Mouse (Mus musculus) gastrocnemius, adult 2 months (tissue): ENCODE measurements at regions not wholly inside any gene's neighbourhood (a gene's known extent, or its start where the extent isn't known, plus 50 kb on each side); places are given as distances from the start of the nearest gene placed in this dataset.
A peak's percentile ranks its signal among the peaks of the same experiment; 100 is the strongest.

Source experiments
- DNase-seq: peaks from one replicate; pipeline ENCODE4 v3.0.0; 2022
- H3K27ac ChIP-seq: fragments of 200-600 bp; 2 replicates; pipeline ENCODE4 v1.8.1; 2022; ENCODE audit warnings: mild to moderate bottlenecking
- H3K4me3 ChIP-seq: fragments of 200-600 bp; 2 replicates; pipeline ENCODE4 v1.8.1; 2022; ENCODE audit warnings: mild to moderate bottlenecking, moderate library complexity
- CTCF ChIP-seq: fragments of 200-600 bp; IDR thresholded peaks from 2 replicates; pipeline ENCODE4 v1.8.1; 2022; ENCODE audit warnings: antibody characterized with exemption, mild to moderate bottlenecking, moderate library complexity
- intact Hi-C: fragments of 180-260 bp; cut with DNase I; formaldehyde crosslinking; loops from one replicate; pipeline ENCODE4 v1.15.1; 2025

DNA sequence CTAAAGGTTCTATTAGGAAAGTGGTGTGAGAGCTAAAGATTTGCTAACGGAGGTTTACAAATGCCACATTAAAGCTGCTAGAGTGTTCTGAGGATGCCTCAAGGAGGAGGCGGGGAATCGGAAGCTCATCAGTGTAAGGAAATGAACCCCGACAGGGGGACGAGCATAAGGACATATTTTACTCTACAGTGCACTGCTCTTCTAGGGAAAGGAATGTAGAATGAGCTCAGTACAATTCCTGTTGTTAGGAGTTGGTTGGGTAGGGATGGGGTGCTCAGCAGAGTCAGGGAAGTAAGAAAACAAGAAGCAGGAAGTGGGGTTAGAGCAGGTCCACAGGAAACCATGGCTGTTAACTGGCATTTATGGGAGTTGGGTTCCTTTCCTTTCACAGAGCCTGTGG, 54.6 kb downstream of the Mex3b start:
- intact Hi-C loops = no loop called here
- no peak for TF ChIP-seq CTCF
- Histone ChIP-seq H3K4me3 (no peak overlapping the region), H3K27ac (no peak overlapping the region)
- DNase-seq = no peak

DNA sequence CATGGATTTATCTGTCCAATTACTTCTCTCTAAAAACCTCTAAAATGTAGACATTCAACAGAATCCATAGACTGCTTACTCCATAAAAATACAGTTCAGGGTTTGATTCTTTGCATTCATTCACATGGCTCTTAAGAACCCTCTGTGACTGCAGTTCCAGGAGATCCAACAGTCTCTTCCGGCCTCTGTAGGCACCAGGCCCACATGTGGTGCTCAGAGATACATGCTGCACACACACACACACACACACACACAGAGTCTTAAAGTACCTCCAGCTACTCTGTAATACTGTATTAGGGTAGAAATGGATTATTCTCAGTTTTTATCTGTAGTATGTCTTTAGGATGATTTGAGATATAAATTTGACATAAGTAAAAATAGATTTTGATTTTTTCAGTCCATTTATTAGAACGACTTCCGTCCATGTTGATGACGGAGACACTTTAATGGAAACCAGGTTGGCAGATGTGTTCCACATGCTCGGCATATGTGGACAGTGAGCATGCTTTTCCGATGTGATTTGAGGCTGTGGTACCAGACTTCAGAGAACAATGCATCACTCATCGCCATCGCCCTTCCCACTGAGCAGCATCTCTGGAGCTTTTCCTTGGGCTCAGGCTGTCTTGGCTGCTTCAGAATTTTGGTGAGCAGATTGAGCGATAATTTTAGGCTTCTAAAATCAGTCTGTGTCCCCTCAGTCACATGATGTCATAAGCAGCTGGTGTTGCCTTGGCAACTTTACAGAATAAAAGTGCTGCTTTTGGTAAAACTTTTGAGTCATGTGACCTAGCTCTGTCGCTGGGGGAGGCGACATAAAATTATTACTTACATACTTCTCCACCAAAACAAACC, 56.3 kb downstream of the Mex3b start:
- peak; percentile 19 for DNase-seq
- no peak for TF ChIP-seq CTCF
- no peak overlapping the region; the same call in 1 of the 2 replicates for H3K27ac ChIP-seq
- H3K4me3 ChIP-seq = no peak overlapping the region
- intact Hi-C loops = no loop called here

DNA sequence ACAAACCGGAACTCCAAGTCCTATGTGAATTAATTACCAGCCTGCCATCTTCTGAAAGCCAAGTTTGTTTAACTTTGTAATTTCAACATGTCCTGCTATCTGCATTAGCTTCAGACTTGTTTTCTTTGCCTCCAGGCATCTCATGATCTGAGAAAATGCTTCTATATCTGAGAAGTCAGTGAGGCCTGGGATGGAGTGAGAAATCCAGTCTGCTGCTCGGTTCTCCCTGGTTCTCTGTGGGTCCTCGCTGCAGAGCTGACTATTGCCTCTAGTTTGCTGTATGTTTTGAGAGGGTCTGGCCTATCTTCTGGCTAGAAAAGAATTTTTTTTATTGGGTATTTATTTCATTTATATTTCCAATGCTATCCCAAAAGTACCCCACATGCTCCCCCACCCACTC, 57.0 kb downstream of the Mex3b start:
- Histone ChIP-seq H3K4me3 (no peak overlapping the region), H3K27ac (no peak overlapping the region; the same call in 1 of the 2 replicates)
- DNase-seq = no peak
- TF ChIP-seq CTCF = no peak
- intact Hi-C loops = no loop called here

DNA sequence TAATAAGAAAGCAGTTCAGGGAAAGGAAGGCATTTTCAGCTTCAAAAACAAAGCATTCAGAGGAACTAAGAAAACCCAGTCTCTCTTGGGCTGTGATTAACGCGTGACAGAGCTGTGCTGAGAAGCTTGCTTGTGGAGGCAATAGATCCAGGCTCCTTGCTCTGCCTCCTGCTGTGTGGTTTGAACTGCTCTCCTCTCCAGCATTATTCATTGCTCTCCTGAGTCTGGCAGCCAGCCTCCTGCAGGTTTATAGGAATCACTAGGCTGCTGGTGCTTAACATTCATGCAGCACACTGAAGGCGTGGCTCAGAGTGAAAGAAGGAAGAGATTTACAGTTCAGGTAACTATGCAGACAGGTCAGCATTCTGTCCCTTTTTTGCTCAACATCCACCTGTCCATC, 71.2 kb downstream of the Mex3b start:
- no peak for DNase-seq
- intact Hi-C loops = no loop called here
- Histone ChIP-seq H3K27ac (no peak overlapping the region), H3K4me3 (no peak overlapping the region)
- TF ChIP-seq CTCF = no peak

DNA sequence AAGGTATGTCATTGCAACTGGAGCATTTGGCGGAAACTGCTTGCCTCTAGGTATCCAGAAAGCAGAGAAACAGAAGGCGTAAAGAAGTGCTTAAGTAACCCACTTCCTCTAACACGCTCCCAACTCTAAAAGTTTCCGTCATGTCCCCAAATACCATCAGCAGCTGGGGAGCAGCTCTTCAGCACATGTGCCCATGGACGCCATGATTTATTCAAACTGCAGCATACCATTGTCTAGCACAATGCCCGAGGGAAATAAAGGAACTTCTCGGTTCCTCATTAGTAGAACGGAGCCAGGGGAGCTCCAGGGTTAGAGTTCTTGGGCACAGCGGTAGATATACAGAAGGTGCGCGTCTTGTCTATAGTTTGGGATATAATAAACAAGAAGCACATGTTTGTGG, 72.4 kb downstream of the Mex3b start:
- intact Hi-C loops = no loop called here

DNA sequence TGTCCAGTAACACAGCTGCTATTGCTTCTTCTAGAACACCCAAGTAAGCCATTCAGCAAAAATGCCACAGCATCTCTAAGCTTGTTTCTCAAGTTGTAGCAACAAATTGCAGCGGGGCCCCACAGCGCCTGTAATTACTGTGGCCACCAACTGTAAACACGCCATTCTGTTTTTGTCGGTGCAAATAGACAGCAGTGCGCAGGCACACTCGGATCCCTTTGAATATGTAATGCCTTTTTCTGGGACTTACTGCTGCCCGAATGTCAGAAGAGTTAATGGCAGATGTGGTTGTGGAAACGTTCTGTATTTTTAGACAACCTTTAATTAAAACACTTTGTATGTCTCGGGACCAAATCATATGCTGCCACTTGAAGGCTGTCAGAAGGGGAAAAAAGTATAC, 76.2 kb downstream of the Mex3b start:
- no peak for DNase-seq
- Histone ChIP-seq H3K27ac (no peak overlapping the region), H3K4me3 (no peak overlapping the region)
- intact Hi-C loops = no loop called here
- no peak for TF ChIP-seq CTCF

More for the DNA sequence above, 72.4 kb downstream of the Mex3b start:
- no peak for TF ChIP-seq CTCF
- H3K4me3 ChIP-seq = no peak overlapping the region
- no peak for DNase-seq
- no peak overlapping the region for H3K27ac ChIP-seq

DNA sequence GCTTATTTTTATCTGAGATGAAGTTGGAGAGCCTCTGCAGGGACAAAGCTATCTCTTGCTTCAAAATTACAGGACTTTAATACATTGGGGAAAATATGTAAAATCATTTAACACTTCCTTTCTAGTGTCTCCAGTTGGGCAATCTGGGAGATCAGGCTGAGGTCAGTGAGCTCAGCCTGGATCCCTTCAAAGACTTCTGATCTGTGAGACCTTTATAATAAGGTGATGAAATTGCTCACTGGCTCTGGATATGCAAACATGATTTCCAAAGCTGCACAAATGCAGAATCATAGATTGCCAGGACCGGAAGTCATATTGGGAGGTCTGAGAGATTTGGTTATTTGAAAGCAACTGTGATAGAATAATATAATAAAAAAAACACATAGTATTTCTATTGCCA, 76.7 kb downstream of the Mex3b start:
- no peak for TF ChIP-seq CTCF
- Histone ChIP-seq H3K27ac (no peak overlapping the region), H3K4me3 (no peak overlapping the region)
- intact Hi-C loops = no loop called here
- DNase-seq = no peak

DNA sequence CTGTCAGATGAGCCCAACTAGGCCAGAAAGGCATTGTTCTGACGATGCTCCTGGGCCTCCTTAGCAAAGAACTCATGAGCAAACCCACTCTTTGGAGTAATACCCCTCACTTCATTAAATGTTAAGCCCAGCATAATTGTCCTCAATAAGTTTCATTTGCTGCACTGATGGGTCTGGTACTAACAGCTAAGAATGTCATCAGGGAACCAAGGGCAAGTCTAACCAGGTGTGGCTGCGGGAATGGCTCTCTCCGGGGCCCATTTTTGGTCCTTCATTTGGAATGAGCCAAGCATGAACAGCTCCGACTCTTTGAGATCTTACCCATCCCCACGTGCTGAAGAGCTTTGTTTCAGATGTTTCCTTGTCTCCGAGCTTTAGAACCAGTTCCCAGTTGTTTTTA, 82.2 kb downstream of the Mex3b start:
- intact Hi-C loops = no loop called here
- H3K4me3 ChIP-seq = no peak overlapping the region
- TF ChIP-seq CTCF = no peak
- DNase-seq = no peak
- no peak overlapping the region for H3K27ac ChIP-seq

DNA sequence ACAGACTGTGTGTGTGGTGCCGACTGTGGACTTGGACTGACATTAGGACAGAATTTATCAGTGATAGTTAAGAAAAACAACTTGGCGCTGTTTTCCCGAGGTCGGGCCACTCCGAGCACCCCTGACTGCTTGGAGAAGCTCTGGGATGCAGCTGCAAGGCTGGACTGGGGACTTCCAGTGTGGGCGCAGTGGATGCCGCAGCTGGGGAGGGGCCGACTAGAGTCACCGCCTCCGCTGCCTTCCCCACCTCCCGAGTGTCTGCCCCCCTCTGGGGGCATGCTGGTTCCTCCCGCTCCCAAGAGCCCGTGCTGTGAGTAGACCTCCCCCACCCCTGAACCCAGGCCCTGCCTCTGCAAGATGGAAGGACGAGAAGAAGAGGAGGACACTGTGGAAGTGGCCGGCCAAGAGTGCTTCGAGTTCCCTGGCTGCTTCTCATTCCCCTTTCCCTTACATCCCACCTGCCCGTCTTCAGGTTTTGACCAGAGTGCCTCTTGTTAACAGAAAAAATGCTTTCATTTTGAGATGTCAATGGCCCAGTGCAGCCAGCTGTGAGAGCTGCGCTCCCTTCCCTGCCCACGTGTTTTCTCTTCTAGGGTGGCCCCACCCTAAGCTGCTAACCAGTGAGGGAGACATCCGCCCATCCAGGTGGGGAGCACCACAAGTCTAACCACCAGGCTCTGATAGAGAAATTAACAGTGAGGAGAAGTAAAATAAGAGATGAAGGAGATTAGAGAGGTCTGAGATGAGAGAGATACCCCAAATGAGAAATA, 90.3 kb downstream of the Mex3b start:
- TF ChIP-seq CTCF = no peak
- Histone ChIP-seq H3K27ac (no peak overlapping the region), H3K4me3 (no peak overlapping the region)
- intact Hi-C loops = no loop called here
- no peak for DNase-seq

DNA sequence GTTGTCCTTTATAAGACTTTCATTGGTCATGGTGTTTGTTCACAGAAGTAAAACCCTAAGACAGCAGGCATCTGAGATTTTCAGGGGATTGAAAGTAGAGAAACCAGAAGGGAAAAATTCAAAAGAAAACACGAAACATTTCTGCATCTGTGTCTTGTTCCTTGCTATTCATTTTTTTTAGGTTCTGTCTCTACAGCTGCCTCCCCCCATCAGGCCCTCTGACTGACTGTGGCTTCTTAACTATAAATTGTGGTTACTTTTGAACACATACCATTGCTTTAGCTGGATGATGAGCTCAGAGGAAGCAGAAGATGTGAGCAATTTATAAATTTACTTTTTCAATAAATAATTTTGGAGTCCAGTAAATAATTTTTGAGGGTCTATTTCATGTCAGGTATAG, 103.5 kb downstream of the Mex3b start:
- Histone ChIP-seq H3K27ac (no peak overlapping the region), H3K4me3 (no peak overlapping the region)
- intact Hi-C loops = no loop called here
- DNase-seq = no peak
- TF ChIP-seq CTCF = no peak

DNA sequence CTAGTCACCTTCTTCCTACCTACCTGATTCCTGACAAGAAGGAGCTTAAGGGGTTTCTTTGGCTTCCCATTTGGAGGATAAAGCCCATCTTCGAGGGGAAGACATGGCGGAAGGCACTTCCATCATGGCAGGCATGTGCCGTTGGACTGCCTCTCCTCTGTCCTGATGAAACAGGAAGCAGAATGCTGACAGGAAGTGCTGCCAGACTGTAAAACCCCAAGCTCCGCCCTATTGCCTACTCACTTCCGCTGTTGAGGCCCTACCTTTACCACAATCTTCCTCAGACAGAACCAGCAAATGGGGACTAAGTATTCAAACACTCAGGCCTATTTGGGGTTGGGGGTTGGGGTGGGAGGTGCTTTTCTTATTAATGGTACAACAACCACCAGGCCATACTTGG, 104.1 kb downstream of the Mex3b start:
- Histone ChIP-seq H3K27ac (no peak overlapping the region), H3K4me3 (no peak overlapping the region)
- intact Hi-C loops = no loop called here
- no peak for DNase-seq
- no peak for TF ChIP-seq CTCF

DNA sequence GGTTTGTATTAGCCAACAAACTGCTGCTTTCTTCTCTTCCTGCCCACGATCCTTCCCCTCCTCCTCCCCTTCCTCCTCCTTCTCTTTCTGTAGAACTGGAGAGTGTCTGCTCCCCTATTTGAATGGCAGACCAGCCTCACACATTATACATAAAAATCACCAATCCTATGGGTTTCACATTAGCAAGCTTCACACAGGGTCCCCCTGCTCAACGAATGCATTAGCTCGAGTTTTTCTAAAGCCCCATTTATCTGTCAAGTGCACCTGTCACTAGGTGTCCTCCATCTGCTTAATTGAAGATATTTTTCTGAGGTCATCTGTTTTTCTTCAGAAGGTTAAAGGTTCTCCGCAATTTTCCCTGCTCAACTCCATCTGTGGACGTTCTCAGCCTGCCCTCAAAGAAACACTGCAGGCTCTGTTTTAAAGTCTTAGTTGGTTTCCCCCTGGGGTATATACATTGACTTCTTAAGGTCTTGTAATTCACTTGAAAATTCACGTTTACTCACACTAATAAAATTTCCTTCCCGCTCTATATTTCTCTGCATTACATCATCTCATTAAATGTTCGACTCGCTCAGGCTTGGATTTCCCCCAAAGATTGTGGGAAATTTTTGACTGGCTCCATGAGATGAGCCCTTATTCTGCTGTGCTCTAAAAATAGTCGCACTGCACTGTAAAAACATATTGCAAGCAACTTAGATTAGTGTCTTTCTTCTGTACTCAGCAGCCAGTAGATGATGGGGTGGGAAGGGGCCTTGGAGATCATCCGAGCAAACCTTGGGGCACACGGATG, 105.3 kb downstream of the Mex3b start:
- intact Hi-C loops = no loop called here
- no peak for DNase-seq
- TF ChIP-seq CTCF = no peak
- no peak overlapping the region for H3K4me3 ChIP-seq
- no peak overlapping the region for H3K27ac ChIP-seq

DNA sequence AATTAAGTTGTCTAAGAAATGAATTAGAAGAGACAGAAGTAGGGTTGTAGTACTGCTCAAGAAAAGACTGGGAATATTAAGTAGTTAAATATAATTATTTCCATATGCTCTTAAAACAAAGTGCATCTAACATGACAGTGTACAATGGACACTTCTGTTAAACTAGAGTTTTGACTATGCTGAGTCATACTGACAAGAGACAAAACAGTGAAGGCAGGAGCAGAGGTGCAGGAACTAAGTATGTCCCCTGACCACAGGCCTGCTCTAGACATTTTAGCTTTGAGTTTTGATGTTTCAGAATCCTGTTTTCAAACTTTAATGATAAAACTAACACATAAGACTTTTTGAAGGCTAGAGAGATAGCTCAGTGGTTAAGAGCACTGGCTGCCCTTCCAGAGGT, 123.6 kb downstream of the Mex3b start:
- H3K27ac ChIP-seq = no peak overlapping the region
- TF ChIP-seq CTCF = no peak
- intact Hi-C loops = no loop called here
- H3K4me3 ChIP-seq = no peak overlapping the region
- no peak for DNase-seq
